Mouse (Mus musculus) myocyte (in vitro differentiated cells): ENCODE data around the gene Cfd.

Experiments used
- CEBPB ChIP-seq: IDR thresholded peaks from 2 replicates; pipeline ENCODE4 v1.6.1; 2011; ENCODE audit warnings: mild to moderate bottlenecking, moderate library complexity; ENCODE audit not compliant: poor library complexity, insufficient read depth, severe bottlenecking
- E2F4 ChIP-seq: IDR thresholded peaks from one replicate; pipeline ENCODE4 v1.6.1; 2011; ENCODE audit warnings: mild to moderate bottlenecking, control low read depth, moderate library complexity; ENCODE audit not compliant: insufficient read depth
- MAX ChIP-seq: IDR thresholded peaks from one replicate; pipeline ENCODE4 v1.6.1; 2011; ENCODE audit warnings: low read depth, mild to moderate bottlenecking, control low read depth
- MYOD1 ChIP-seq, 3 experiments: IDR thresholded peaks; one replicate each; pipeline ENCODE4 v1.6.1; 2011; ENCODE audit warnings: control low read depth in 2 of 3, low read depth in 2 of 3, mild to moderate bottlenecking in 2 of 3, moderate library complexity in 1 of 3; ENCODE audit not compliant: insufficient read length in 2 of 3, control insufficient read depth in 1 of 3
- MYOG ChIP-seq, 3 experiments: IDR thresholded peaks; one replicate each; pipeline ENCODE4 v1.6.1; 2011; ENCODE audit warnings: control low read depth in 2 of 3, low read depth in 2 of 3, mild to moderate bottlenecking in 2 of 3; ENCODE audit not compliant: insufficient read length in 2 of 3, control insufficient read depth in 1 of 3, insufficient read depth in 1 of 3
- POLR2A ChIP-seq: IDR thresholded peaks from one replicate; pipeline ENCODE4 v1.6.1; 2011; ENCODE audit warnings: low read depth, mild to moderate bottlenecking, control low read depth, moderate library complexity; ENCODE audit not compliant: insufficient read length
- POLR2AphosphoS2 ChIP-seq: IDR thresholded peaks from one replicate; pipeline ENCODE4 v1.6.1; 2011; ENCODE audit warnings: low read depth, control low read depth; ENCODE audit not compliant: insufficient read length
- USF1 ChIP-seq: IDR thresholded peaks from one replicate; pipeline ENCODE4 v1.6.1; 2011; ENCODE audit warnings: low read depth, mild to moderate bottlenecking, control low read depth, moderate library complexity

- no peak for TF ChIP-seq MYOD1 (IDR thresholded peaks at IDR 0.05; ENCODE audit: control insufficient read depth in 1 of 3, insufficient read length in 2 of 3, low read depth in 2 of 3)
- TF ChIP-seq POLR2A = no peak
- no peak for TF ChIP-seq E2F4
- TF ChIP-seq USF1 = no peak
- TF ChIP-seq POLR2AphosphoS2 = no peak
- TF ChIP-seq CEBPB = no peak
- no peak for TF ChIP-seq MAX
- TF ChIP-seq MYOG (IDR thresholded peaks at IDR 0.05; ENCODE audit: control insufficient read depth in 1 of 3, insufficient read depth in 1 of 3, insufficient read length in 2 of 3, low read depth in 2 of 3) = no peak
Measured at GRCm38 (mm10) chr10:79931797-79932196, 41.1 kb downstream of the Cfd start.
